Mouse (Mus musculus) testis, postnatal 14 days (tissue): ENCODE data around the gene Bbs2.

Source experiments
- DNase-seq: peaks from one replicate; pipeline ENCODE4 v3.0.0; 2021; ENCODE audit warnings: low spot score

Gene Bbs2

GRCm38 (mm10) chr8:94098996-94099395 is 268 bp upstream of the Bbs2 start:
- DNase-seq, result no peak

GRCm38 (mm10) chr8:94094281-94094680 is 4.4 kb downstream of the Bbs2 start:
- DNase-seq, result no peak

GRCm38 (mm10) chr8:94092848-94093247 is 5.9 kb downstream of the Bbs2 start:
- DNase-seq, result no peak

- DNase-seq, result no peak
Measured at GRCm38 (mm10) chr8:94089715-94090114, 9.0 kb downstream of the Bbs2 start.

- DNase-seq, result no peak
Measured at GRCm38 (mm10) chr8:94087964-94088363, 10.8 kb downstream of the Bbs2 start.

DNA sequence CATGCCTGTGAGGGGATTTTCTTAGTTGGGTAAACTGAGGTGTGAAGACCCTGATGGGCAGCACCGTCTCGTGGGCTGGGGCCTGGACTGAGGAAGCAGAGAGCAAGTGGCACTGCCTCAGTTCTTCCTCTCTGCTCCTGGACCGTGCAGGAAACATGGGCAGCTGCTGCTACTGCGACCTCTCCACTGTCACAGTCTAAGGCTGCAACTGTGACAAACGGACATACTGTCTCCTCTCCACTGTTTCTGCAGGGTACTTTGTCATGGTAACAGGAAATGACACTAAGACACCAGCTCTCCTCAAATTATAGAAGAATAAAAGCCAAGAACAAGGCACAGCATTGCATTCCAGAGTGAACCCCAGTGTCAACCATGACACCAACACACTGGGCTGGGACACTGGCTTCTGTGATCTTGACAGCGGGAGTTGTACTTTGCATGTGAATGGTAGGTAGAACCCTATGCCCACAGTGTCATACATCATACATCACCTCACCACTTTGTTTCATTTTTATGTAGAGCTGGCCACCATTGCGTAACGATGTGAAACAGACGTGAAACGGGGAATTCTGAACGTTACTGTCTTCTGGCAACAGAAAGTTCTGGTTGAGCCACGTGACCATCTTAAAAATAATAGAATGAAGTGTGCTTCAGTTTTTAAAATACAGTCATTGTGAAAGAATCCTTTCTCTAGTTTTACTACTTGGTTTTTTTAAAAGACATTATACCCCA is 22.1 kb downstream of the Bbs2 start:
- DNase-seq, result no peak

DNA sequence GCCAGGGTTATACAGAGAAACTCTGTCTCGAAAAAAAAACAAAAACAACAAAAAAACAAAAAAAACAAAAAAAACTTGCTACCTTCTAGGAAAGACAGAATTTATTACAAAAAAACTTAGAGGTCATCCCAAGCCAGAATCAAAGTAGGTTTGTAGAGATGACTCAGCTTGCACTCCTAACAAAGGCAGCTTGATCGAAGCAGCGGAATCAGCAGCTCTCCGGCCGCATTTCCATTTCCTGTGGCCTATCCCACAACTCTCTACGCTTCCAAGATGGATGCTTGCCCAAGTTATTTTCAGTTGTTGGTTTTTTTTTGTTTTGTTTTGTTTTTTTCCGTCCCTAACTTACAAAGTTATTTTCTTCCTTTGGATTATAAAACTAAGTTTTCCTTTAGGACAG is 29.9 kb downstream of the Bbs2 start:
- DNase-seq, result no peak

GRCm38 (mm10) chr8:94066121-94066863 is 32.4 kb downstream of the Bbs2 start:
- DNase-seq, result no peak

GRCm38 (mm10) chr8:94057157-94057854 is 41.4 kb downstream of the Bbs2 start:
- no peak for DNase-seq

- DNase-seq, result no peak
Measured at GRCm38 (mm10) chr8:94052696-94053095, 46.0 kb downstream of the Bbs2 start.

GRCm38 (mm10) chr8:94047845-94048244 is 50.9 kb downstream of the Bbs2 start:
- DNase-seq, result no peak

DNA sequence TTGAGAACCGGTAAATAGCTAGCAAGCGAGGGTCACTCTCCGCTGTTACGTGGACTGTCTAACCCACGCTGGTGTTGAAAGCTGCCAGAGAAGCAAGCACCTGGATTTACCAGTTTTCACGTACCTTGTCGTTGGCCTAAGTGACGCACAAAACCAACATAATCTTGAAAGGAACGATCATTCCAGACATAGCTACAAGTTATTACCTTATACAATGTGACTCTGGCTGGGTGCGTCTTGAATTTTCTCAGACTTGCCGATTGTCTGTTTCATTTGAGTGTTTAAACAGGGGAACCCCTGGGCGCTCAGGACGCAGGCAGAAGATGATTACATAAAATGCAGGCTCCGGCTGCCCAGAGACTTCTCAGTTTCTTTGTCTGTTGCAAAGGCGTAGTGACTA is 60.9 kb downstream of the Bbs2 start:
- DNase-seq, result no peak

DNA sequence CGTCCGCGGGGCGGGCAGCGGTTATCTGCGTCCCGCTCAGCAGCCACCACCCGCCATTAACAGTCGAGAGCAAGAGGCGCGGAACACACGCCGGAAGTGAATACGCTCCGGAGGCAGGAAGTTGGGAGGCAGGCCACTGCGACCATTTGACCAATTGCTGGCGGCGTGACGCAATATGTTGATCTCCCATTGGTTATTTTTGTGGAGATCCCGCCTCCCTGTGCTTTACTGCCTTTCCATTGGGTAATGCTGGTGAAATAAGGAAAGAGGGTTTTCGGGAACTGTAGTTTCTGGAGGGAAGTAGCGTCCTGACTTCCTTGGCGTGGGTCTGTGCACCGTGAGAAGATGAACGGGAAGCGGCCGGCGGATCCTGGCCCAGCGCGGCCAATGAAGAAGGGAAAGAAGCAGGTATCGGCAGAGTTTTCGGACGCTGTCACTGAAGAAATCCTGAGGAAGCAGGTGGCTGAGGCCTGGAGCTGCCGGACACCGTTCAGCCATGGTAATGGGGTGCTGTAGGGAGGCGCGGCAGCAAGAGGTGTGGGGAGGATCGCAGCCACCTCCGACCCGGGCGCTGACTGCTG is 61.7 kb downstream of the Bbs2 start, which contains the start of the genes Nudt21 and Ogfod1:
Nudt21 (minus strand) TSS at position 88 of the 581 bp plus-strand sequence.
Ogfod1 (plus strand) TSS at position 255 of the 581 bp plus-strand sequence.
- DNase-seq, result peak; percentile 96

DNA sequence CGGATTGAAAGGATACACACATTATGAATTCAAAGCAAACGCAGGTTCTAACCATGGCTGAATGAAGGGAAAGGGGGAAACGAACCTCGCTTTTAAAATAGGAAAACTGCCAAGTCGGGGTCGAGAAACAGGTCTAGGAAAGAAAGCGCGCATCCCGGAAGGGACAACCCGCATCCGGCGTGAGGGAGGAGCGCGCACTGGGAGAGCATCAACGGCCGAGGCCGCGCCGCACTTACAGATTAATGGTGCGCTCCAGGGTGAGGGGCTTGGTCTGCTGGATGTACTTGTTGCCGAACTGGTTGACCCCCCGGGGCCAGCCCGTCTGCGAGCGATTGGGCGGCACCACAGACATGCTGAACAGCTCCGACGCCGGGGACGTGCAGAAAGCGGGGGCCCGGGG is 62.2 kb downstream of the Bbs2 start:
- DNase-seq, result peak; percentile 81

GRCm38 (mm10) chr8:94035200-94035599 is 63.5 kb downstream of the Bbs2 start:
- no peak for DNase-seq

GRCm38 (mm10) chr8:94033601-94034000 is 65.1 kb downstream of the Bbs2 start:
- no peak for DNase-seq

DNA sequence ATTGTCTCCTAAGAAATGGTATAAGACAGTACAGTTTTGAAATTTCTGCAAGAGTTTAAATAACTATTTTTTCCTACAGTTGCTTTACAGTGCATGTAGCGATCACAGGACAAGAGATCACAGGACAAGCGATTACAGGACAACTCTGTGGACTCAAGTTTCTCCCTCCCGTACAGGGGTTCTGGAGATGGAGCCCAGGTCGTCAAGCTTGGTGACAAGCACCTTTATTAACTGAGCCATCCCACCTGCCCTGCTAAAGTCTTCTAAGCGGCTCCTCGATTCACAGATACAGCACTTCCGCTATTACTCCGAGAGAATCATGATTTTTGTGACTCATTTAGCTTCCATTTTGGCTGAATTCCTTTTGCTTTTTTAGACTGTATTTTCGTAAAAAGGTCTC is 69.0 kb downstream of the Bbs2 start:
- no peak for DNase-seq

GRCm38 (mm10) chr8:94023916-94024315 is 74.8 kb downstream of the Bbs2 start:
- no peak for DNase-seq
